Mouse (Mus musculus) pancreas, adult 10 weeks (tissue): ENCODE results near the gene Mcm5. TPM values are rescaled to one million over a fixed set of nuclear protein-coding genes. Genes with fewer than 3 reads are reported as not detected.

ENCODE experiments used
- polyA plus RNA-seq: library from polyadenylated mRNA; stranded (reverse); fragments of 350-450 nt; fragmentation: Illumina TruSeq; extraction: RNeasy Lipid Tissue Mini Kit (QIAGEN cat#74804); gene quantifications from one replicate; pipeline ENCODE4 v1.2.3, GENCODE M21; 2015; ENCODE audit warnings: low read depth, low replicate concordance; ENCODE audit not compliant: insufficient read depth

Mcm5 gene
- polyA plus RNA-seq: 1.1 TPM

DNA sequence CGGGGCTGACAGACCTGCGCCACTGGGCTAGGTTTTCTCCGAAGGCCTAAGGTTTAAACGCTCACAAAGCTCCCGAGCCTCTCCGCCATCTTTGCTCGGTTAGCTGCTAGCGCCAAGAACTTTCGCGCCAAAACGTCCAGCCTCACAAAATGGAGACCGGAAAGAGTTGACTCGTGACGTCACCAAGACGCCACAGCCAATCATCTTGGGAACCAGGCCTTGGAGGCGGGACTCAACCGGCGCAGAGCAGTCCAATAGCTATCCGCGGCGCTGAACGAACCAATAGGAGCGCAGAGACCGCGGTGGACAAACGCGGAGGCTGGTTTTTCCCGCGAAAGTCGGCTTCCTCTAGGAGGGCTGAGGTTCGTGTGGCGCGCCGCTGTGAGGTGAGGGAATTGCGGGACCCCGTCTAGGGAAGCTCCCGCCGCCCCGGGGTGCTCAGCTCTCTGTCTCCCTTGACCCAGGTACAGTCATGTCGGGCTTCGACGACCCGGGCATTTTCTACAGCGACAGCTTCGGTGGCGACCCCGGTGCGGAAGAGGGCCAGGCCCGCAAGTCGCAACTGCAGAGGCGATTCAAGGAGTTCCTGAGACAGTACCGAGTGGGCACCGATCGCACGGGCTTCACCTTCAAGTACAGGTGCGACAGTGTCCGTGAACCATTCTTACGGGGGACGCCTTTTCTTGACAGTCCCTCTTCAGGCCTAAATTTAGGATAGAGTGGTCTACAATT is at the start of gene Mcm5:
Gene Mcm5 (plus strand): TSS at position 334 of the 732 bp plus-strand sequence.

DNA sequence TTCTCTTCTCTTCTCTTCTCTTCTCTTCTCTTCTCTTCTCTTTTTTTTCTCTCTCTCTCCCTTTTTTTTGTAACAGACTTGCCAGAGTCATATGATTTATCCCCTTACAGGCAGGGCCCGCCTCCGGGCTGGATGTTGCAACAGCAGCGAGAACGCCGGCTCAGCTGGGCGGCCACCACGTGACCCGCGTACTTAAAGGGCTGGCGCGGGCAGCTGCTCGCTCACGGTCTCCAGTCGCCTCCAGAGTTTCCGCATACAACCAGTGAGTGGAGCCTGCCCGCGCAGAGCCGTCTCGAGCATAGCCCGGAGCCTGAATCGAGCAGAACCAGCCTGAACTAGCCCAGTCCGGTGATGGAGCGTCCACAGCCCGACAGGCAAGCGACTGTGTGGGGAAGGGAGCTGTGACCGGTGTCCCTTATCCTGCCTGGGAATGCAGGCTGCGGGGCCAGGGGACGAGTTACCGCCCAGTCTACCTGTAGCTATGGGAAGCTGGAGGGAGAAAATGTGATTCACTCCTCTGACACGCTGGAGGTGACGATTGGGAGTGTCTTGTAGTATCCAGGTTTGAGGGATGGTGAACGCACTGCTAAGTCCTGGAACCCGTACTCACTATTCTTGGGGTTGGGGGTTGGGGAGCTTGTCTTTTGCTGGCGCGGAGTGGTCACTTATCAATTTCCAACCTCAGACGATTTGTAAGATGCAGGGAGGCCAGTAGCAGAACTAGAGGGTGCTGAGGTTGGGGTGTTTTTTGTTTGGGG is 15.8 kb upstream of the Mcm5 start, which contains the start of gene Hmox1:
Gene Hmox1 (plus strand): TSS at position 223 of the 758 bp plus-strand sequence.

Other genes with a start within 250 kb of the Mcm5 start
- not detected for gene Isx, start 236.4 kb upstream of the Mcm5 start, polyA plus RNA-seq
- 5.1 TPM for gene Hmgxb4, start 116.2 kb upstream of the Mcm5 start, polyA plus RNA-seq
- 15.7 TPM for gene Tom1, start 75.9 kb upstream of the Mcm5 start, polyA plus RNA-seq
- 3.7 TPM for gene Hmox1, start 15.9 kb upstream of the Mcm5 start, polyA plus RNA-seq
- gene Rasd2, start 104.4 kb downstream of the Mcm5 start, polyA plus RNA-seq: 0.57 TPM